Mouse (Mus musculus) kidney, embryonic 16.5 days (tissue): ENCODE measurements around the gene Tjp1. TPM values are rescaled to one million over a fixed set of nuclear protein-coding genes. Genes with fewer than 3 reads are reported as not detected.
A peak's percentile ranks its signal among the peaks of the same experiment; 100 is the strongest.

Experiments used
- ATAC-seq: fragments of 200-750 bp; cut with Nextera tagmentation; 2 replicates; pipeline ENCODE4 v1.8.0; 2017; ENCODE audit warnings: moderate TSS enrichment; ENCODE audit not compliant: low FRiP score, low TSS enrichment
- H3K27ac ChIP-seq: fragments of 300-500 bp; sonication (generic); 2 replicates; pipeline ENCODE4 v1.5.1; 2014; ENCODE audit warnings: low read length
- H3K27me3 ChIP-seq: fragments of 300-500 bp; sonication (generic); 2 replicates; pipeline ENCODE4 v1.6.1; 2014; ENCODE audit warnings: low read length, control low read depth, mixed read lengths; ENCODE audit not compliant: insufficient read depth
- H3K36me3 ChIP-seq: fragments of 300-500 bp; sonication (generic); 2 replicates; pipeline ENCODE4 v1.6.1; 2014; ENCODE audit warnings: low read length, control low read depth, mixed read lengths; ENCODE audit not compliant: insufficient read depth
- H3K4me1 ChIP-seq: fragments of 300-500 bp; sonication (generic); 2 replicates; pipeline ENCODE4 v1.6.1; 2014; ENCODE audit warnings: low read length, control low read depth, mixed read lengths; ENCODE audit not compliant: insufficient read depth
- H3K4me2 ChIP-seq: fragments of 300-500 bp; sonication (generic); replicated peaks from 2 replicates; pipeline ENCODE4 v1.6.1; 2014; ENCODE audit warnings: low read depth, low read length
- H3K4me3 ChIP-seq: fragments of 300-500 bp; sonication (generic); 2 replicates; pipeline ENCODE4 v1.5.1; 2014; ENCODE audit warnings: mild to moderate bottlenecking, low read length
- H3K9ac ChIP-seq: fragments of 300-500 bp; sonication (generic); replicated peaks from 2 replicates; pipeline ENCODE4 v1.6.1; 2014; ENCODE audit warnings: low read length
- H3K9me3 ChIP-seq: fragments of 300-500 bp; sonication (generic); 2 replicates; pipeline ENCODE4 v1.6.1; 2016; ENCODE audit warnings: low read length, control low read depth
- WGBS: fragments of 180-500 bp; shearing (Covaris S2); extraction: QIAGEN DNeasy Blood & Tissue Kit; methylation state at CpG from one replicate; pipeline ENCODE4 v1.1.7; 2014; 5-methylcytosine and 5-hydroxymethylcytosine counted together
- polyA plus RNA-seq: library from polyadenylated mRNA; unstranded; fragments of >200 nt; fragmentation: Nextera tagmentation; extraction: Ambion mirVana; gene quantifications from 2 replicates; pipeline ENCODE4 v1.2.1, GENCODE M21; 2015

The Tjp1 gene
- polyA plus RNA-seq, 1 experiment from 2014 or later, result 29.1 TPM

DNA sequence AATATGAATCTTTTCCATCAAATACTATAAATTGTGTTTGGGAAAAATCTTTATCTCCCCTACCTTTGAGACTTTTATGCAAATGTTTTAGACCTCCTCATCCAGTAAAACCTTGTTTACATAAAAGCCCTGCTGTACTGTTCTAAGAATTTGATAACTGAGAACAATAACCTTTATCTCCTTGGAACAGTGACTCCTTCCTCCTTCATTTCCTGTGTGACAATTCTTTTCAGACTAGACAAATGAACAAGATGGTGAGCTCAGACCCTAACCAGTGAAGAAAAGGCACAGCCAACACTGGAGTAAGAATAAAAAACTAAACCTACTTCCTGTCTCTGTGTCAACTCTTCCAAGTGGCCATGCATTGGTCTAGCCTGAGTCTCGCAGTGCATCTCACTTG lies 107.7 kb downstream of the Tjp1 start:
- 80% methylated on average over 1 of the region's 1 CpGs for WGBS
- no peaks in the 10 kb centered on the region for H3K9me3 ChIP-seq
- H3K4me2 ChIP-seq, result no peak overlapping the region
- no peak overlapping the region for H3K4me3 ChIP-seq
- peaks cover 65% of the 10 kb centered on the region for H3K4me1 ChIP-seq
- no peaks in the 10 kb centered on the region for H3K27me3 ChIP-seq
- ATAC-seq, result no peak
- H3K9ac ChIP-seq, result no peak overlapping the region
- no peaks in the 10 kb centered on the region for H3K36me3 ChIP-seq
- H3K27ac ChIP-seq, result peak overlapping the region; percentile 46; the same call in 1 of the 2 replicates

DNA sequence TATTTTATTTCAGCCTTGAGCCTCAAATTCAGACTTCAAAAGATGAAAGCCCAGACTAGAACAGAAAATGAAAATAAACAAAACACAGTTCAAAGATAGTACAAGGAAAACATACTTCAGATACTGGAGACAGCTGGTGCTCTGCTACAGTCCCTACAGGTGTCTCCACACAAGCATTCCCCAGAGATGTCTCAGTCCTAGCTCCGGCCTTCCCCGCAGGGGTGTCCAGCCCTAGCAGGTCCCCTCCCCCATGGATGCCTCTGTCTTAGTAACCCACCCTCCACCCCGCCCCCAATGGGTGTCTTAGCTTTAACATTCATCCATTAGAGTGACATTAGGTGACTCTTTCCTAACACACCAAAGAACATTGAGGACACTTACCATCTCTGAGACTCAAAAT lies 108.6 kb downstream of the Tjp1 start:
- no peaks in the 10 kb centered on the region for H3K27me3 ChIP-seq
- no peak for ATAC-seq
- peaks cover 63% of the 10 kb centered on the region for H3K4me1 ChIP-seq
- no peak overlapping the region for H3K9ac ChIP-seq
- H3K36me3 ChIP-seq, result no peaks in the 10 kb centered on the region
- 54% methylated on average over 3 of the region's 3 CpGs for WGBS
- peak overlapping the region; percentile 74; the same call in 1 of the 2 replicates for H3K27ac ChIP-seq
- H3K4me2 ChIP-seq, result no peak overlapping the region
- H3K4me3 ChIP-seq, result no peak overlapping the region
- H3K9me3 ChIP-seq, result no peaks in the 10 kb centered on the region

DNA sequence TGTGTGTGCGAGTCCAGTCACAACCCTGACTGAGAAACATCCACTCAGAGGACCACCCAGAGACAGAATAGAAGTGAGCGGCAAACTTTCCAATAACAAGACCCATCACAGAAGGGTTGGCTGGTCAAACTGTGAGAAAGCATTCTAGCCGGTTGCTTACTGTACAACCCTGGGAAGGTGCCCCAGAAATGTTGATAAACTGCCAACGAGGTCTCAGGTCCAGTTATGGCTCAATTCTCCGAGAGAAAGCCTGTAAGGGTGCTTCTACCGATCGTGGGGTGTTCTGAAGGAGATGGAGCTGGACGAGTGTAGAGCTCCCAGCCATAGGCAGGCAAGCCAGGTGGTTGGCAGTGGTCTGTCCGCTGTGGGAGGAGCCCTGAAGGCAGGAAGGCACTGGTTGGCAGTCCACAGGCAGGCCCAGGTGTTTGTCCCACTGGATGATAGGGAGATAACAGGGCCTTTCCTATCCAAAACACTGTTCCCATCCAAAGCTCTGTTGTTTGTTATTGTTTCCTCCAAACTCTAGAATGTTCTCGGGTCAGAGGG lies 109.1 kb downstream of the Tjp1 start:
- H3K4me2 ChIP-seq, result no peak overlapping the region
- H3K27ac ChIP-seq, result peak overlapping the region; percentile 74
- ATAC-seq, result no peak
- H3K27me3 ChIP-seq, result no peaks in the 10 kb centered on the region
- 72% methylated on average over 10 of the region's 10 CpGs for WGBS
- H3K9me3 ChIP-seq, result no peaks in the 10 kb centered on the region
- no peaks in the 10 kb centered on the region for H3K36me3 ChIP-seq
- no peak overlapping the region for H3K4me3 ChIP-seq
- H3K4me1 ChIP-seq, result peaks cover 59% of the 10 kb centered on the region
- no peak overlapping the region for H3K9ac ChIP-seq

DNA sequence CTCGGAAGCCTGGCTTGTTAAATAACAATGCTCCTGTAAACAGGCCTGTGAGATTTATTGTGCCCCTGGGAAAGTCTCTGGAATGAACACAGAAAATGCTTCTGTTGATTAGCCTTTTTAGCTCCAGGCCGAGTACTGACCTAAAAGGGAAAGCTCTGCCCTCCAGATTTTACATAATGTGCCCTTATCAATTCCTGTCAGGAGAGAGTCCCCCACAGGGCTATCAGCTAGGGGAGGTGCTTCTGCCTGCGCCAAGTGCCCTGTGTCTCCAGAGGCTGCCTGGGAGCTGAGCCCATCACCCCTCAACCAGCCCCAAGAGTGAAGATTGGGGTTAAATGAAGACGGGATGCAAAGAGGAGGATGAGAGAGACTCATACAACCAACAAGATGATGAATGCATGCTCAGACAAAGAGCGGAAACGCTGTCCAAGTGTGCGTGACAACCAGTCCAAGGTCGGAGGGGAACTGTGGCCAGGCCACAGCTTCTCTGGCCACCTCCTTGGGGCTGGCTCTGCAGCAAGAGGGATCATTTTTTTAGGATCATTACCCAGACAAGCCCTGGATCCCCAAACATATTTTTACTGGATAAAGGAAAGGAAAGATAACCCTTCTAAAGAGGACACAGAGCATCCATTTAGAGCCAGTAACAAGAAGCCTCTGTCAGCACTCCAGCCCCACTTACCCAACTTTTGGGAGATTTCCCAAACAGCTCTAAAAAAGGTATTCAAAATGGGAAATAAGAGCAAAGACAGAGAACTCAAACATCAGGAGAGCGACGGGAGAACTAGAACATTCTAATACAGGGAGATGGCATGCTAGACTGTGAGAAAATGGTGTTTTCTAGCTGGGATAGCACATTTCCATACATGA lies 110.1 kb downstream of the Tjp1 start:
- 33% methylated on average over 10 of the region's 10 CpGs for WGBS
- Histone ChIP-seq H3K4me3 (no peak overlapping the region), H3K27me3 (no peaks in the 10 kb centered on the region), H3K4me1 (peaks cover 56% of the 10 kb centered on the region), H3K4me2 (no peak overlapping the region), H3K9ac (no peak overlapping the region), H3K9me3 (no peaks in the 10 kb centered on the region), H3K36me3 (no peaks in the 10 kb centered on the region), H3K27ac (peak overlapping the region; percentile 74)
- ATAC-seq, result peak; percentile 56

DNA sequence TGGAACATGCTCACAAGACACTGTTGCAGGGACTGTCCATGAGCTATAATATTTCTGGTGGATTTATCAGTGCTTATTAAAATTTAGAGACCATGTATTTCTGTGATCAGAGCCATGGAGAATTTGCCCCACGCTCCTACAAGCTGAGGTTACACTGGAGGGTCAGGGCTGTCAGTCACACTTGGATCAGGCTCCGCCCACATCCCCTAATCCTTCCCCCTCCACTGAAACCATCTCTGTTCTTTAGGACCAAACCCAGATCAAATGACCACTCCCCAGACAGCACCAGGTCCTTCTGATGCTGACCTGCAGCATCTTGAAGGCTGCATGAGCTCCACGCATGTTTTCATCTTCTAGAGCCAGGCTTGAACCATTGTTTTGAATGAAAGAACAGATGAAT lies 111.1 kb downstream of the Tjp1 start:
- Histone ChIP-seq H3K4me1 (peaks cover 59% of the 10 kb centered on the region), H3K27ac (peak overlapping the region; percentile 70), H3K4me2 (no peak overlapping the region), H3K9me3 (no peaks in the 10 kb centered on the region), H3K4me3 (no peak overlapping the region), H3K9ac (no peak overlapping the region), H3K27me3 (no peaks in the 10 kb centered on the region), H3K36me3 (no peaks in the 10 kb centered on the region)
- WGBS, result 63% methylated on average over 3 of the region's 3 CpGs
- no peak for ATAC-seq

DNA sequence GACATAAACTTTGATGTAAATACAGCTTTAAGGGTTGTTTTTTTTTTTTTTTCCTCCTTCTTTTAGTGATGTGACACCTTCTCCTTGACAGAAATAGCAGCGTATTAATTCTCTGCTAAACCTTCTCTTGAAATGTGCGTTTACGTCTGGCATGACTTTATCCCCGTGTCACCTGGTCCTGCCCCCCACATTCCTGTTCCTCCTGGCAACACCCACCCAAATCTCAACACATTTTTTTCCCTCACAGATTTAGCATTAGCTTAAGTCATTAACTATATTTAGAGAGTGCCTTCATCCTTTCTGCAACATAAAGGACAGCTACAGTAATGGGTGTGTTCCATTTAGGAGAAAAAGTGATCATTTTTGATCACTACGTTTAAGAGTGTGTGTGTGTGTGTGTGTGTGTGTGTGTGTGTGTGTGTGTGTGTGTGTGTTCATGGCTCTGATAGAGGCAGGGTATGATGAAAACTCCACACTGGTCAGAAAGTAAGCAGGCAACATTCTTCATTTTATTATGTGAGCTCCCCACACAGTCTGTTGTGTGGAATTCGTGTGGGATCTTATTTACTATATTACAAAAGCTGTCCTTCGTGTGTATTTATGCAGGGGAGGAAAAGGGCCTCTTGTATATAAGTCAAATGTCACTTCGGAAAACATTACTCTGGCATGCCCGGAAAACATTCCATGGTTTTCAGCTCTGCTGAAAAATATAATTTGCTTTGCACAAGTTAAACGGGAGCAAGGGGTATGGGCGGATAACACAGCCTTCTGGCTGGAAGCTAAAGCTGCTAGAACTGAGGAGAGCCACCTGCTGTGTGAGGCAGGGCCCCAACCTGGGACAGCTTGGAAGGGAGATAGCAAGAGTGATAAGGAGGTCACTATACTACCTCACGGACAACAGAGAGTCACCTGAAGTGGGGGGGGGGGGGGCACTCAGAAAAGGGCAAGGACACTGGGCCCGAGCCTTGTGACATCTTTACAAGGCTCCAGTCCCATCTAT lies 113.3 kb downstream of the Tjp1 start:
- WGBS, result 39% methylated on average over 13 of the region's 13 CpGs
- no peaks in the 10 kb centered on the region for H3K9me3 ChIP-seq

DNA sequence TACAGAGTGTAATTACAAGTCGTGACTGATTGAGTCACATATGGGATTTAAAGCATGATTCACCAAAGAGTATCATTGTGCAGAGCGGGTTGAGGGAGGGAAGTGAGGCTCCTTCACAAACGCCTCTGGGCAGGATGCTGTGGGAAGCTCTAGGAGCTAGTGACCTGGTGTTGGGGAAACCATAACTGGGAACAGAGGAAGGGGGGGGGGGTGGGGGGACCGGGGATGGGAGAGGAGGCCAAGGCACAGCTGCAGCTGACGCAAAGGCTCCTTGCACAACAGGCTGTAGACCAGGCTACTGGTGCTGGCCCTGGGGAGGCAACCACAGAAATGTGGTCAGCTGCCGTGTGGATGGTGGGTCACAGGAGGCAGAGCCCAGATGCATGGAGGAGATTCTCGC lies 116.9 kb downstream of the Tjp1 start:
- Histone ChIP-seq H3K4me3 (no peak overlapping the region), H3K27ac (no peak overlapping the region), H3K4me1 (peaks cover 24% of the 10 kb centered on the region), H3K9me3 (no peaks in the 10 kb centered on the region), H3K36me3 (no peaks in the 10 kb centered on the region), H3K27me3 (no peaks in the 10 kb centered on the region), H3K4me2 (no peak overlapping the region), H3K9ac (no peak overlapping the region)
- 47% methylated on average over 7 of the region's 7 CpGs for WGBS
- ATAC-seq, result no peak

More for the DNA sequence above, 113.3 kb downstream of the Tjp1 start:
- no peak overlapping the region for H3K4me2 ChIP-seq
- no peaks in the 10 kb centered on the region for H3K36me3 ChIP-seq
- H3K27me3 ChIP-seq, result no peaks in the 10 kb centered on the region
- H3K4me1 ChIP-seq, result peaks cover 55% of the 10 kb centered on the region
- no peak overlapping the region for H3K4me3 ChIP-seq
- ATAC-seq, result peak; percentile 75
- peak overlapping the region; percentile 67 for H3K27ac ChIP-seq
- H3K9ac ChIP-seq, result no peak overlapping the region

DNA sequence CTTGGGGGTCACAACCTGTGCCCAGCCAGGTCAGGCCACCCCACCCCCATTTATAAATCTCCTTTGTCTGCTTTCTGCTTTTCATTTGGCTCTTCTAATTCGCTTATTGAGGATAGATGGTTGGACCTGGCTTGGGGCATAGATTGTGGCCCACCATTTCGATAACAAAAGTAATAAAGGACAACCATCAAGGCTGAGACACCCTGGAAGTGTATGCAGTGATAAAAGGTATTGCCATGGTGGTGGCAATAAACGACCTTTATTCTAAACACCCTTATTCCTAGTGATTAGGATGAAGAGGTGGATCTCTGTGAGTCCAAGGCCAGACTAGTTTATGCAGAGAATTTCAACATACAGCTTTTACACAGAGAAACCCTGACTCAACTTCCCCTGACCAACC lies 121.2 kb downstream of the Tjp1 start:
- Histone ChIP-seq H3K36me3 (no peaks in the 10 kb centered on the region), H3K4me3 (no peak overlapping the region), H3K9me3 (no peaks in the 10 kb centered on the region), H3K27ac (no peak overlapping the region), H3K9ac (no peak overlapping the region), H3K4me2 (no peak overlapping the region), H3K27me3 (no peaks in the 10 kb centered on the region), H3K4me1 (0 out of 2 replicates have a peak, but pooled peaks cover 3% of the 10 kb centered on the region)
- no peak for ATAC-seq
- 73% methylated on average over 3 of the region's 3 CpGs for WGBS

DNA sequence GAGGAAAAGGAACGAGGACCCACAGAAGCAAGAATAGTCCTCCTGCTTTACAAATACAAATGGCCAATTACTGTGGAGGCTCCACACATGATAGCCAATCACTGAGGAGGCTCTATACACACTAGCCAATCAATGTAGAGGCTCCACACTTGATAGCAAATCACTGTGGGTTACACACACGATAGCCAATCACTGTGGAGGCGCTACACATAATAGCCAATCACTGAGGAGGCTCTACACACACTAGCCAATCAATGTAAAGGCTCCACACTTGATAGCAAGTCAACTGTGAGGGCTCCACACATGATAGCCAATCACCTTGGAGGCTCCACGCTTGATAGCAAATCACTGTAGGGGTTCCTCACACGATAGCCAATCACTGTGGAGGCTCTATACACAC lies 125.1 kb downstream of the Tjp1 start:
- Histone ChIP-seq H3K36me3 (no peaks in the 10 kb centered on the region), H3K27me3 (no peaks in the 10 kb centered on the region), H3K9me3 (no peaks in the 10 kb centered on the region), H3K4me2 (no peak overlapping the region), H3K4me1 (no peaks in the 10 kb centered on the region), H3K4me3 (no peak overlapping the region), H3K27ac (no peak overlapping the region), H3K9ac (no peak overlapping the region)
- 91% methylated on average over 5 of the region's 5 CpGs for WGBS
- no peak for ATAC-seq
